Mouse (Mus musculus): ENCODE results near the gene Capn10. TPM values are rescaled to one million over a fixed set of nuclear protein-coding genes. Genes with fewer than 3 reads are reported as not detected.

Gene Capn10
- polyA plus RNA-seq, 1 experiment from 2014 or later, result 21.3 TPM

DNA sequence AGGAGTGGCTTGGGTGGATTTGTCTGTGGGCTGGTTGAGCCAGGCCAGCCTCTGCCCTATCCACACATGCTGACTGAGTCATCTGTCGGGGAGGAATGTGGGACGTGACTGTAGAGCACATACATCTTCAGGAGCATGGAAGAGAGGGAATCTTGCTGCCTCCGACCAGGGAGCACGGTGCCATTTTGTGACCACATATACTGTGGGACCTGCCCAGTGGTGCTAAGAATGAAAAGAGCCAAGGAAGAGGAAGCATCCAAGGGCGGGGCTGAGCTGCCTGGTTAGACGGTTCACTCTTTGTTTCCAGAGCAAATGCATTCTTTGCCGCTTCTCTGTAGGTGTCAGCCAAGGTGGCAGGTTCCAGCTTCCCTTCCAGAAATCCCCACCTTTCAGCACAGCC, 44.5 kb downstream of the Capn10 start:
- no peaks in the 10 kb centered on the region; the same call in 1 of the 2 replicates for H3K27me3 ChIP-seq (replicated peaks; ENCODE audit: control insufficient read depth, insufficient read depth, low read length)
- no peak overlapping the region for H3K4me3 ChIP-seq (ENCODE audit: low read depth, low read length)
- H3K4me2 ChIP-seq, result no peak overlapping the region
- no peak overlapping the region for H3K27ac ChIP-seq (ENCODE audit: low read depth, low read length)
- ATAC-seq (replicated peaks; ENCODE audit: low FRiP score) (no peak), DNase-seq (ENCODE audit: low spot score) (no peak)
- H3K9me3 ChIP-seq (ENCODE audit: control insufficient read depth, low read length), result no peaks in the 10 kb centered on the region
- H3K36me3 ChIP-seq (ENCODE audit: control insufficient read depth, insufficient read depth, low read length), result no peaks in the 10 kb centered on the region
- H3K4me1 ChIP-seq (replicated peaks; ENCODE audit: control insufficient read depth, insufficient read depth, low read length), result no peaks in the 10 kb centered on the region
- no peak overlapping the region for H3K9ac ChIP-seq (ENCODE audit: low read depth, low read length)
- 40% methylated on average over 7 of the region's 7 CpGs for WGBS

DNA sequence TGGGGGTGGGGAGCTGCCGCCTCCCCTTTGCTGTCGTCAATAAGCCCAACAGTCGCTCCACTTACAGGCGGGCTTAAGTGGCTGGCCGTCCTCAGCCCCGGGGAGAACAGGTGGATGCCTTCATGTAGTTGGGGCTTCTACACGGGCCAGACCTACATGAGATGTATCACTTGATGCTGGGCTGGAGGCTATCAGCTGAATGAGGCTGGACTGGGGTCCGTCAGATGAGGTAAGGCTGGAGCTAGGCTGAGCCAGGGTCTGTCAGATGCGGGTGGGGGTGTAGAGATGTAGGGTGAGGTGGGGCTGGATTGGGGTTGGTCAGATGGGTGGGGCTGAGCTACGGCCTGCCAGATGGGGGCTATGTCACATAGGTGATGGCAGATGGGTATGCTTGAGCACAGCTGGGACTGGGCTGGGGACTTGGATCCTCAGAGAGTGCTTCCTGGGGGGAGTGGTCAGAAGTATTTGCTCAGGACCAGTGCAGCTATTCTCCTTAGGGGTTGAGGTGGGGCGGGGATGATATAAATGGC, 45.0 kb downstream of the Capn10 start:
- no peak for ATAC-seq (replicated peaks; ENCODE audit: low FRiP score)
- no peaks in the 10 kb centered on the region for H3K9me3 ChIP-seq (ENCODE audit: control insufficient read depth, low read length)
- H3K27ac ChIP-seq (ENCODE audit: low read depth, low read length), result no peak overlapping the region
- no peaks in the 10 kb centered on the region for H3K4me1 ChIP-seq (replicated peaks; ENCODE audit: control insufficient read depth, insufficient read depth, low read length)
- DNase-seq (ENCODE audit: low spot score), result no peak
- no peak overlapping the region for H3K9ac ChIP-seq (ENCODE audit: low read depth, low read length)
- no peak overlapping the region for H3K4me3 ChIP-seq (ENCODE audit: low read depth, low read length)
- no peaks in the 10 kb centered on the region; the same call in 1 of the 2 replicates for H3K27me3 ChIP-seq (replicated peaks; ENCODE audit: control insufficient read depth, insufficient read depth, low read length)
- H3K36me3 ChIP-seq (ENCODE audit: control insufficient read depth, insufficient read depth, low read length), result no peaks in the 10 kb centered on the region
- no peak overlapping the region for H3K4me2 ChIP-seq
- 34% methylated on average over 11 of the region's 11 CpGs for WGBS

DNA sequence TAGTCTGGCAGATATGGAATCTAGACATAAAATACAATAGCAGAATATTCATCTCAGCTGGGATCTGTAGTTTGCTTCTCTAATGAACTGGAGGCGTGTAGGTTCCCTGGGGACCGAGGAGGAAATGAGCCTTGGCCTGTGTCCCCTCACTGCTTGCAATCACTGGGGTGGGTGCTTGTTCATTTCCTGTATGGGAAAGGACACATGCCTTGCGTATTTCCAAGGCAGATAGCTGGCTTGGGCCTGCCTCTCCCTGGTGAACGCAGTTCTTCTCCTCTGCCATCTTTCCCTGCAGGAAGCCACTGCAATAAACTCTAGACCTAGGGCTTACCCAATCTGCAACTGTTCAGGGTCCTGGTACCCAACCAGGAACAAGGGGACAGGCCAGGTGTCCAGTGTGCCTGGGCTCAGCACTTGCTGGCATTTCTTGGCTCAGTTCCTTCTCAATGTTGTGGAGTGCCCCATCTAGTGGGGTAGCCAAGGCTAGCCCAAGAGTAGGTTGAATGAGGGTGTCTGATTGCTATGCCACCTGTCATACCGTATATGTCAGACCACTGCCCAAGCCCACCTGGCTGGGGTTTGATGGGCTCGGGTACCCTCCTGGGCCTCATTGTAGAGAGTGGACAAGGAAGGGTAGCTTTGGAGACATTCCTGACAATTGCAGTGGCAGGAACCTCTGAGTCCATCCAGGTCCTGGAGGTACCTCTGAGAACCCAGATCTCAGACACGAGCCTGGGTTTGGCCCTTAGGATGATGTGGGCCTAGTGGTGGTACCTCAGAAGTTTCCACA, 47.1 kb downstream of the Capn10 start:
- H3K27me3 ChIP-seq (replicated peaks; ENCODE audit: control insufficient read depth, insufficient read depth, low read length), result no peaks in the 10 kb centered on the region; the same call in 1 of the 2 replicates
- H3K4me2 ChIP-seq, result no peak overlapping the region
- 67% methylated on average over 7 of the region's 7 CpGs for WGBS
- DNase-seq (ENCODE audit: low spot score), result no peak
- no peaks in the 10 kb centered on the region for H3K4me1 ChIP-seq (replicated peaks; ENCODE audit: control insufficient read depth, insufficient read depth, low read length)
- H3K4me3 ChIP-seq (ENCODE audit: low read depth, low read length), result no peak overlapping the region
- H3K9me3 ChIP-seq (ENCODE audit: control insufficient read depth, low read length), result no peaks in the 10 kb centered on the region
- no peak overlapping the region for H3K27ac ChIP-seq (ENCODE audit: low read depth, low read length)
- no peak overlapping the region for H3K9ac ChIP-seq (ENCODE audit: low read depth, low read length)
- ATAC-seq (replicated peaks; ENCODE audit: low FRiP score), result peak; percentile 19; the same call in 1 of the 2 replicates
- no peaks in the 10 kb centered on the region for H3K36me3 ChIP-seq (ENCODE audit: control insufficient read depth, insufficient read depth, low read length)

DNA sequence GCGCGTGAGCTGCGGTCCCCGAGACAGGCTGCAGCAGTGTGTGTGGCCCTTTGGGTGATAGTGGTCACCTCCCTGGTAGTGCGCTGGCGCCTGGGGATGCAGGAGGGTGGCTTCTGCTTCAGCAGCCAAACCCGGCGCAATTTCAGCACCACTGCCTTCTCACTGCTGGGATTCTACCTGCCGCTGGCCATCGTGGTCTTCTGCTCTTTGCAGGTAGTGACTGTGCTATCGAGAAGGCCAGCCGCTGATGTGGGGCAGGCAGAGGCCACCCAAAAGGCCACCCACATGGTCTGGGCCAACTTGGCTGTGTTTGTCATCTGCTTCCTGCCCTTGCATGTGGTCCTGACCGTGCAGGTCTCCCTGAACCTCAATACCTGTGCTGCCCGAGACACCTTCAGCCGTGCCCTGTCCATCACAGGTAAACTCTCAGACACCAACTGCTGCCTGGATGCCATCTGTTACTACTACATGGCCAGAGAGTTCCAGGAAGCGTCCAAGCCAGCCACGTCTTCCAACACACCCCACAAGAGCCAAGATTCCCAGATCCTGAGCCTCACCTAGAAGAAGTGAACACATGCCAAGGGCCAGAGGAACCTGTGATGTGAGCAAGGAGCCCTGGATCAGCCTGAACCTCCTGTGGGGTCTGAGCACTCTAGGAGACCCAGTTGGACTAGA, 48.9 kb downstream of the Capn10 start:
- Histone ChIP-seq H3K9me3 (ENCODE audit: control insufficient read depth, low read length) (no peaks in the 10 kb centered on the region), H3K4me3 (ENCODE audit: low read depth, low read length) (no peak overlapping the region), H3K4me1 (replicated peaks; ENCODE audit: control insufficient read depth, insufficient read depth, low read length) (no peaks in the 10 kb centered on the region), H3K4me2 (no peak overlapping the region), H3K36me3 (ENCODE audit: control insufficient read depth, insufficient read depth, low read length) (no peaks in the 10 kb centered on the region), H3K9ac (ENCODE audit: low read depth, low read length) (no peak overlapping the region), H3K27me3 (replicated peaks; ENCODE audit: control insufficient read depth, insufficient read depth, low read length) (no peaks in the 10 kb centered on the region), H3K27ac (ENCODE audit: low read depth, low read length) (no peak overlapping the region)
- ATAC-seq (replicated peaks; ENCODE audit: low FRiP score) (no peak), DNase-seq (ENCODE audit: low spot score) (no peak)
- 88% methylated on average over 17 of the region's 17 CpGs for WGBS

DNA sequence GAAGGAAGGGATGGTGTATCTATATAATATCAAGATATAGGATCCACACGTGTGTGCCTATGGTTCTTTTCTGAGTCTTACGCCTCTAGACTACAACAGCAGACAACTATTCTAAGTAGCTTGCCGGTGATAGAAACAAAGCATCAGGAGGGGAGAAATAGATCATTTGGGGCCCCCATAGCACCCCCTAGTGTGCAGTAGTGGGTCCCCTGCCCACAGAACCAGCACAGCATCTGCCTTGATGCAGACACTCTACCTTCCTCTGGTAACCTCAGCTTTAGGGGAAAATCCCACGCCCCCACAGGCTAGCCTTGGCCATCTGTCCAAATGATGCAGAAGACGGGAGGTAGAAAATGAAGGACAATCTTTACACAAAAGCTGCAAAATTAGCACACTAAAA, 50.8 kb downstream of the Capn10 start:
- Histone ChIP-seq H3K9me3 (ENCODE audit: control insufficient read depth, low read length) (no peaks in the 10 kb centered on the region), H3K27me3 (replicated peaks; ENCODE audit: control insufficient read depth, insufficient read depth, low read length) (no peaks in the 10 kb centered on the region), H3K27ac (ENCODE audit: low read depth, low read length) (no peak overlapping the region), H3K4me2 (no peak overlapping the region), H3K9ac (ENCODE audit: low read depth, low read length) (no peak overlapping the region), H3K4me1 (replicated peaks; ENCODE audit: control insufficient read depth, insufficient read depth, low read length) (no peaks in the 10 kb centered on the region), H3K36me3 (ENCODE audit: control insufficient read depth, insufficient read depth, low read length) (no peaks in the 10 kb centered on the region), H3K4me3 (ENCODE audit: low read depth, low read length) (no peak overlapping the region)
- no peak for ATAC-seq (replicated peaks; ENCODE audit: low FRiP score)
- 77% methylated on average over 5 of the region's 5 CpGs for WGBS
- DNase-seq (ENCODE audit: low spot score), result no peak

DNA sequence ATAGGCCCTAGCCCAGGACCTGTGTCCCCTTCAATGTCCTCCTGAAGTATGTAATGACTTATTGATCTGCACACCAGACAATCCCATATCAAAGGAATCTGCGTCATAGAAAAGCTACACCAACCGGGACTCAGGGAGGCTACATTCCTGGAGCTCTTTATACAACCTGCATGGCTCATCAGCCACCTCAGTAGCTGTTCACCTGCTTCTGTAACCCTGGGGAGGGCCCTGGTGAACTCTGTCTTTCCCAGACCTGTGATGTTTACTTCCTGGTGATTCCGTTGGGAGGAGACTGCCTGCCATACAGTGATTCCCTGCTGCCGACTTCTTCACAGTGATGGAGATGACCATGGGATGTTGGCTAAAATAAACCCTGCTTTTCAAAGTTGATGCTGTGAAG, 54.7 kb downstream of the Capn10 start:
- 69% methylated on average over 4 of the region's 4 CpGs for WGBS
- DNase-seq (ENCODE audit: low spot score), result no peak
- Histone ChIP-seq H3K4me2 (no peak overlapping the region), H3K4me3 (ENCODE audit: low read depth, low read length) (no peak overlapping the region), H3K27me3 (replicated peaks; ENCODE audit: control insufficient read depth, insufficient read depth, low read length) (no peaks in the 10 kb centered on the region), H3K36me3 (ENCODE audit: control insufficient read depth, insufficient read depth, low read length) (no peaks in the 10 kb centered on the region), H3K4me1 (replicated peaks; ENCODE audit: control insufficient read depth, insufficient read depth, low read length) (no peaks in the 10 kb centered on the region), H3K9ac (ENCODE audit: low read depth, low read length) (no peak overlapping the region), H3K9me3 (ENCODE audit: control insufficient read depth, low read length) (no peaks in the 10 kb centered on the region), H3K27ac (ENCODE audit: low read depth, low read length) (no peak overlapping the region)
- ATAC-seq (replicated peaks; ENCODE audit: low FRiP score), result no peak

DNA sequence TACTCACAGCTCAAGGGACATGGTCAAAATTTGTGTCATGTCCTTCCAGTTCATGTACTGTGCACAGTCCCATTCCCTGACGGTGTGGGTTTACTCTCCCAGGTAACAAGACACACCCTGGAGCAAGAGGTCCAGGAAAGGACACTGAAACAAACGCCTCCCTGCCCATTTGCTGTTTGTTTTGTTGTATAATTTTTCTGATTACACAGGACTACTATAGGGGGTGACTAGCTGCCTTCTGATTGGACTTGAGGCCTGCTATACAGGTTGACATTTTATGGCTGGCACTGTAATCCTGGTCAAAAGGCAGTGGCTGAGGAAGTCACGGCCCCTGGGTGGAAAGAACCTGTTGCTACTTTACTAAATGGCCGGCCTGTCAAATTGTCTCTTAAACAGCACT, 55.7 kb downstream of the Capn10 start:
- Histone ChIP-seq H3K27me3 (replicated peaks; ENCODE audit: control insufficient read depth, insufficient read depth, low read length) (no peaks in the 10 kb centered on the region), H3K9ac (ENCODE audit: low read depth, low read length) (no peak overlapping the region), H3K4me3 (ENCODE audit: low read depth, low read length) (no peak overlapping the region), H3K27ac (ENCODE audit: low read depth, low read length) (no peak overlapping the region), H3K4me1 (replicated peaks; ENCODE audit: control insufficient read depth, insufficient read depth, low read length) (no peaks in the 10 kb centered on the region), H3K4me2 (no peak overlapping the region), H3K36me3 (ENCODE audit: control insufficient read depth, insufficient read depth, low read length) (no peaks in the 10 kb centered on the region), H3K9me3 (ENCODE audit: control insufficient read depth, low read length) (no peaks in the 10 kb centered on the region)
- DNase-seq (ENCODE audit: low spot score) (no peak), ATAC-seq (replicated peaks; ENCODE audit: low FRiP score) (no peak)
- WGBS, result 69% methylated on average over 4 of the region's 4 CpGs

DNA sequence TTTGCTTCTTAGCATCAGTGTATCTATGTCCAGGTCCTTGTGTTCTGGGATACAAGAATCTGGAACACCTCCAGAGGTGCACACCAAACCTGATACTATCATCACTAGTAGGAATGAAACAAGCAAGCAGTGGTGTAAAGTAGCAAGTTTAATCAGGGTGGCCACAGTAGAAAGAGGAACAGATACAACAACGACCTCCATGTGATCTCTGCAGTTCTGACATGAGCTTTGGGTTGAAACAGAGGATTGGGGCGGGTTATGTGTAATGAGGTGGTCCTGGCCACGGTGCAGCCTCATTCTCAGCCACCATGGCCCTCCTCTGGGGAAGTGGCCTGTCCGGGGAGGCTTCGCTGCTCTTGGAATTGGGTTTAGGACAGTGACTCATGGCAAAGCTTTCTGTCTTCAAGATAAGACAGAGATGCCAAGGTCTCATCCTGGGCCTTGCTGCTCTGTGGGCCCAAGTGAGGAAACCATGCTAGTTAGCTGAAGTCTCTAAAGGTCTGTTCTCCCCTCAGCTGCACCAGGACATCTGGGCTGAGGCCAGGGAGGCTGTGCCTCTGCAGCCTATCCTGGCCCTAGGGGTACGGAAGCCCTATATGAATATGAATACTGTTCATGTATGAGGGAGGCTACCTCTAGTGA, 58.2 kb downstream of the Capn10 start:
- ATAC-seq (replicated peaks; ENCODE audit: low FRiP score) (no peak), DNase-seq (ENCODE audit: low spot score) (no peak)
- Histone ChIP-seq H3K9me3 (ENCODE audit: control insufficient read depth, low read length) (no peaks in the 10 kb centered on the region), H3K4me1 (replicated peaks; ENCODE audit: control insufficient read depth, insufficient read depth, low read length) (no peaks in the 10 kb centered on the region), H3K27ac (ENCODE audit: low read depth, low read length) (no peak overlapping the region), H3K9ac (ENCODE audit: low read depth, low read length) (no peak overlapping the region), H3K4me2 (no peak overlapping the region), H3K4me3 (ENCODE audit: low read depth, low read length) (no peak overlapping the region), H3K36me3 (ENCODE audit: control insufficient read depth, insufficient read depth, low read length) (no peaks in the 10 kb centered on the region), H3K27me3 (replicated peaks; ENCODE audit: control insufficient read depth, insufficient read depth, low read length) (no peaks in the 10 kb centered on the region)
- 60% methylated on average over 6 of the region's 6 CpGs for WGBS

All from liver, embryonic 11.5 days (tissue).